Mouse (Mus musculus) forelimb bud, embryonic 11.5 days (tissue): ENCODE results near the gene Col1a1.

Experiments used
- DNase-seq: peaks from one replicate; pipeline ENCODE4 v3.0.0-alpha.2; 2012; ENCODE audit warnings: low read depth, low spot score

Gene Col1a1

DNA sequence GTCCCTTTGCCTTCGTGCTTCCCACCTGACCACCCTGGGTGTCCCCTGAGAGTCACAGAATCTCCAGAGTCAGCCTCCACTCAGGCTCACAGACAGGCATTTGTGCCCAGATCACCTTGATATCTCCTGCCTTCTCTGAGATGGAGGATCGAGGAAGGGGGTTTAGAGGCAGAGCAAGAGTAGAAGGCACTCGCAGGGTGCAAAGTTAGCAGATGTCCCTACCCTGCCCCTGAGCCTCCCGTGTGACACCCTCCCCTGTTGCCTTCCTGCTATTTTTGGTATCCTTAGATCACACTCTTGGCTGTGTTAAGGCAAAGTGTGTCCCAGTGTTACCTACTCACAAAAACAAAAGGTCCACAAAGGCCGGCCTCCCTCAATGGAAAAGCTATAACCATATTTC is 40.2 kb downstream of the Col1a1 start, which contains the start of gene Sgca:
TSS of gene Sgca (minus strand) at position 129 of the 400 bp plus-strand sequence.
- no peak for DNase-seq

DNA sequence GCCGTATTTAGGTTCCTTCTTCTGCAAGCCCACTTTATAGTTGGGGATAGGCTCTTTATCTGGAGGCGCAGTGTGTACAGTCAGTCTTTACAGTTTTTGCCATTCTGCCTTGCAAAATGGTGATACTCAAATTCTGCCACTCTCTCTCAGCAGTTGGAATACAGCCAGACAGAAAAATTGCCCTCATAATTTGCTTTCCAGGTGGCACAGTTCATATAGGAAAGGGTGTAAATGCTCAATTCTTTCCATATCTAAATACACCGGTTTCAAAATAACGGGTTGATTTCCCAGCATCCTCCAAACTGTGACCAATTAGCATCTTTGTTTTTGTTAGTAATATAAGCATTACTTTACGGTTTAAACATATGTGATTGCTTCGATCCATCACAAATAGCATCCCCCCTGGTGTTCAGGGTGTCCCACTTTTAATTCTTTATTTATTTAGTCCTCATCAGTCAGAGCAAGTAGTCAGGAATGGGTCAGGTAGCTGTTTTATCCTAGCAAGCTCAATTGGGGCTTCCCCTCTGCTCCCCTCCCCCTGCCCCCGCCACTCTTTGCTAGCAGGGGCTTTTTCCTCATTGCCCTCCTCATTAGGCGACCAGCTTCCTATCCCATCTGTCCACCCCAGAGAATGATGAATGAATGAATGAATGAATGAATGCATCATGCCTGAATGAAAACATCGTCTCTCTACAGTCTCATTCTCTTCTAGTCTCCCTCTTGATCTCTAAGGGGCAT is 42.3 kb downstream of the Col1a1 start:
- no peak for DNase-seq

DNA sequence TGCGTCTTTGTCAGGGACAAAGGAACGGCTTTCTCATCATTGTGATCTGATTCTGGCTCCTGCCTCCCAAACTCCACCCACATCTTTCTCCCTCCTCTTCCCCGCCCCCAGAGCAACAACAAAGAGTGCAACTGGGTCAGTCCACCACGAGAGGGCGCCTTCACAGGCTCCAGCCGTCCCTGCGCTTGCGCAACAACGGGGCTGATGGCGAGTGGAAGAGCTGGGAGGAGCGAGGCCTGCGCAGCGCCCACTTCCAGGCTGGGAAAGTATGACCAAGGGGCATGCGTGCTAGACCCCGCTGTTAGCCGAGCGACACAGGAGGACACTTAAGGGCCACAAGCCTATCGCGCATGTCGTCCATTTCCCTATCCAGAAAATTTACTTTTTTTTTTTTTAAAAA is 42.9 kb downstream of the Col1a1 start:
- peak; percentile 96 for DNase-seq

DNA sequence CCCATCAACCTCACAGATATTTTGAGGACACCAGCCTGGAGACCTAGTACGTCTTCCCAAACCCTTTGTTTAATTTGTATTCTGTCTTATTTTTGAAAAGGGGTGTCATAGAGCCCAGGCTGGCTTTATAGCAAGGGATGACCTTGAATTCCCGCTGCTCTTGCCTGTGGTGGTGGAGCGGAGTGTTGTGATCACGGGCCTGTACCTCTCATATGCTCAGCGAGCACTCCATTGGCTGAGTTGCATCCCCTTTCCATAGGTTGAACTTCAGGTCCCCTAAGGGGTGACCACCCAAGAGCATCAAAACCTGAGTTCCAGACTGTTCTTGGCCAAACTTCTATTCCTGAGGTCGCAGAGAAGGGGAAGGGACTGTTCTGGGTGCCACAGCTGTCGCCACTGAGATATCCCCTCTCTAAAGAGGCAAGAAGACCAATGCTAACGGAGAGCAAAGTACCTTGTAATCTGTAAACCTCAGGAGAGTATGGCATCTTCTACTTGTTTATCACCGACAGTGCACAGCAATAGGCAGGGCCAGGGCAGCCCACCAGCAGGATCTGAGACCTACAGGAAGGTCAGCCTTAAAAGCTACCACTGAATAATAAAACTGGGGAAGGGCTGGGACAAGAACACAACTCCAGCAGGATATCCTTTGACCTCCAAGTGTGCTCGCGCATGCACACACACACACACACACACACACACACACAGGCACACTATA is 43.6 kb downstream of the Col1a1 start:
- no peak for DNase-seq

DNA sequence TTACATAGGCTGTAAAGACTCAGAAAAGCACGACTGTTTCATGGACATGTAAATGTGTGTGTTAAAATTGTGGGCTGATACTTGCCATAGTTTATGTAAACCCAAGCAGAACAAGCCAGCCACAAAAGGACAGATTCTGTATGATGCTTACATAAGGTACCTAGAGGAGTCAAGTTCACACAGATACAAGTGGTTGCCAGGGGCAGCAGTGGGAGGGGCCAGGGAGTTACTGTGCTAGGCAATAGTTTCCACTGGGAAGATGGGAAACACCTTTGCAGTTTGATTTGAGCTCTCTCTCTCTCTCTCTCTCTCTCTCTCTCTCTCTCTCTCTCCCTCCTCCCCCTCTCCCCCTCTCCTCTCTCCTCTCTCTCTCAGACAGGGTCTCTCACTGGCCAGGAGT is 49.1 kb downstream of the Col1a1 start:
- DNase-seq: no peak

DNA sequence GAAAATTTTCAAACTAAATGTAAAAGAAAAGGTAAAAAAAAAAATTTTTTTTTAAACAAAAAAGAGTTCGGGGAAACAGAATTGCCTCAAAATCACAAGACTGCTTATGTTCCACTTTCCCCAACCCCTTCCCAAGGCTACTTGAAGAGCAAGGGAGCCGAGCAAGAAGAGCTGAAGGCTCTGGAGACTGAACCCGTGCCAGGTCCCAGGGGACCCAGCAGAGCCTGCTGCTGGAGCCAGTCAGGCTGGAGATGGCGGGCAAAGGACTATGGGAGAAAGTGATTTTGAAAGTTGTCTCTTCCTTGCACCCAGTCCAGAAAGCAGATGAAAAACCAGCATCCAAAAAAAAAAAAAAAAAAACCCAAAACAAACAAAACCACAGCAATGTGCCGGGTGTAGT is 49.8 kb downstream of the Col1a1 start:
- no peak for DNase-seq

DNA sequence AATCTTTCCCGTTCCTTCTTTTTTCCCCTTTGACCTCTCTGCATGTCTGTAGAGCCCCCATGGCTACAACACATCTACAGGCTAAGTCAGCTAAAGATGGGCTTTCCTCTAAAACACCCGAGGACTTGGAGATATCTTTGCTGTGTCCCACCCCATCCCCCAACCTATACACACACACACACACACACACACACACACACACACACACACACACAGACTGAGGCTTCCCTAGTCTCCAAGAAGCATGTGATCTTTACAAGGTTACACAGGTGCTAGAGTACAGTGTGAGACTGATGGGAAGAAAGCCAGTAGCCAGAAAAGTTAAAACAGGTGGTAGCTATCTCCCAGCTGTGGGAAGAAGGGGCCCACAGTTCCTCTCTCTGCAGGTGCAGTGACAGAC is 50.4 kb downstream of the Col1a1 start:
- no peak for DNase-seq

DNA sequence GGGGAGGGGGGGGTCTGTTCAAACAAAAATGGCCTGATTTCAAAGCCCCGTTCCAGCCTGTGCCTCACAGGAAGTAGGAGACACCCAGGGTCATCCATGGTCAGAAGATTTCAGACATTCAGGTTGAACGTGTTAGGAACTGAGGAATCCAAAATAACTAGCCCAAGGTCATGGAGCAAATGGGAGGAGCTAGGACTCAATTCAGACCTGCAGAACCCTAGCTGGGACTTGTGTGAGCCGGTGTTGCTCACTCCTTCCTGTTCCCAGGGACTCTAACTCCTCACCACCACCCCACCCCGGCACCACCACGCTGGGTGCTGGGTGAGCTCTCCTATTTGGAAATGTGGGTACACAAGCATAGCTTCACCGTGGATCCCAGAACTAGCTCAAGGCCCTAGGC is 51.3 kb downstream of the Col1a1 start:
- DNase-seq: no peak

DNA sequence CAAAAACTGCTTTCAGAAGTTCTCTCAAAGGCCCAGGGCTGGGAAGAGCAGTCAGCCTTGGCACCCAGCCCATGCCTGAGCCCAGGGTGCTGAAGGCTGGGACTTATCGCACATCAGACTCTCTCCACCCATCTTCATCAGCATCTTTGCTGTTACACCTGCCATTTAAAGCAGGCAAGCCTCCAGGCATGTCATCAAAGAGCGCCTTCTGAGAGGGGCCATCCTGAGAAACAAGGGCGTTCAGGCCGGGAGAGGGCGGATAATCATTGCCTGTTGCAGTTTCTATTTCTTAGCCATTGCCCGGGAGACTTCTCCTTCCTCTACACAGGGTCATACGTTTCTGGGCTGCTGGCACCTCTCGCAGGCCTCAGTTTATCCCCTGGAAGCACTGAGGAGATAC is 51.8 kb downstream of the Col1a1 start:
- no peak for DNase-seq

DNA sequence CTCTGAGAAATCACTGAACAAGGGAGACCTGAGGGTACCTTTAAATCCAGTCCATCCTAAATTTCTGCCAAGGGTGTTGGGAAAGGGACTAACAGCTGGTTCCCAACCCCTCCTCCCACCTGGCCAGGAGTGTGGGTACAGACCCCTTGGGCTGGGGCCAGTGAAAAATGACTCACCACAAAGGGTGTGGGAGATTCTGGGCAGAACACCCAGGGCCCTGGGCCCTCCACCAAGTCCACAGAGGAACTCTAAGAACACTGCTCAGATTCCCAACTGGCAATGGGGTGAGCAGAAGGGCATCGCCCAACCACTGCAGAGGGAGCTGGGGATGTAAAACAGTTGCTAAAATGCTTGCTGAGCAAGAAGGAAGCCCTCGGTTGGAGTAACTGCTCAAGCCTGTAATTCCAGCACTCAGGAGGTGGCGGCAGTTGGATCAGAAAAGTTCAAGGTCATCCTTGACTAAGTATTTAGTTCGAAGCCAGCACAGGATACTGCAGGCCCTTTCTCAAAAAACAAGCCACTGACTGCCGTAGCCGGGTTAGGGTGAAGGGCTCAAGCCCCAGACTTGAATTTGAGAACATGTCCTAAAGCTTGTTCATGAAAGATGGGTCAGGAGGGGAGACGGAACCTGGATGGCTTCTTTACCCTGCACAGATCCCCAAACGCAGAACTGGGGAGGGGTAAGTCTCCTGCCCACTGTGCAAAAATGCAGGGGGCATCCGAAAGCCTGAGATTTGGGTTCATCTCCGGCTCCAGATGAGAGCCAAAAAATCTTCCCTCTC is 52.9 kb downstream of the Col1a1 start:
- DNase-seq: no peak

DNA sequence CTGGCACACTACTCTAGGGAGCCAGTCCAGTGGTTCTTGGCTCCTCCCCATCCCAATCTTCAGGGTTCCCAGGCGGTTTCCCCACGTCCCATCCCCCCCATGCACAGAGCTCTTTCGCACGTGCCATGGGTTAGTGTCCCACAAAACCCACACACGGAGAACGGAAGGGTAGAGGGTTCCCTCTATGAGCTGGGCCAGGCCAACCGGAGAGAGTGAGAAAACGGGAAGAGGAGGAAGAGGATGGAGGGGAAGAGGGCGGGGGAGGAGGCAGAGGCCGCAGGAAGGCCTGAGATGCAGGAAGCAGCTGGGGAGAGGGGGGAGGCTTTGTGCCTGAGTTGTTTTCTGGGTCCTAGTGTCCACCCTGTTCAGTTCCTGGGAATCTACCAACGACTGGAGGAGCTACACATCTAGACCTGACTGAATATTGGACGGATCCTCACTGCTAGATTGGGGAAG is 53.6 kb downstream of the Col1a1 start:
- DNase-seq: peak; percentile 92

DNA sequence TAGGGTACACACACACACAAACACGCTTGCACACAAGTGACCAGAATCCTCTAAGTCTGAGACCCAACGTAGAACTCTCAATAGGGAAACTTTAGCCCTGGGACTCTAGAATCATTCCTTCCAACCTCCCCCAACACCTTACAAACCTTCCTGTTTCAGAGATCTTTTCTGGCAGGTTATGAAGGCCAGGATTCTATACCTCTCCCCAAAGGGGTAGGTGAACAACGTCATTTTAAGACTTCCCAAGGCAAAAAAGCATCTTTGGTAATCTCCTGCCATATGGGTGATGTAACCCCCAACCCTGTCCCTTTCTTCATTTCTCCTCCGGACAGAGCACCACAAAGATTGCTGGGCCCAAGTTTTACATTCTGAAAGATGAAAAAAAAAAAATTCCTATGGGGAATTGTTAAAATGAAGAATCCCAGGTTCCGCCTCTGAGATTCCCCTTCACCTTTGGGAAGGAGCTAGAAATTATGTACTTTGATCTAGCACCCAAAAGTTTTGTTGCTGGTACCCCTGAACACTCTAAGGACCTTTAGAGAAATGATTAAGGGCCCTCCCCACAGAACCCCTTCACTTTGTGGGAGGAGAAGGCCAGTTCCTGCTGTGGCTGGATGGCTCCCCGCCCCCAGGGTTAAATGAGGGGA is 54.2 kb downstream of the Col1a1 start:
- DNase-seq: no peak

DNA sequence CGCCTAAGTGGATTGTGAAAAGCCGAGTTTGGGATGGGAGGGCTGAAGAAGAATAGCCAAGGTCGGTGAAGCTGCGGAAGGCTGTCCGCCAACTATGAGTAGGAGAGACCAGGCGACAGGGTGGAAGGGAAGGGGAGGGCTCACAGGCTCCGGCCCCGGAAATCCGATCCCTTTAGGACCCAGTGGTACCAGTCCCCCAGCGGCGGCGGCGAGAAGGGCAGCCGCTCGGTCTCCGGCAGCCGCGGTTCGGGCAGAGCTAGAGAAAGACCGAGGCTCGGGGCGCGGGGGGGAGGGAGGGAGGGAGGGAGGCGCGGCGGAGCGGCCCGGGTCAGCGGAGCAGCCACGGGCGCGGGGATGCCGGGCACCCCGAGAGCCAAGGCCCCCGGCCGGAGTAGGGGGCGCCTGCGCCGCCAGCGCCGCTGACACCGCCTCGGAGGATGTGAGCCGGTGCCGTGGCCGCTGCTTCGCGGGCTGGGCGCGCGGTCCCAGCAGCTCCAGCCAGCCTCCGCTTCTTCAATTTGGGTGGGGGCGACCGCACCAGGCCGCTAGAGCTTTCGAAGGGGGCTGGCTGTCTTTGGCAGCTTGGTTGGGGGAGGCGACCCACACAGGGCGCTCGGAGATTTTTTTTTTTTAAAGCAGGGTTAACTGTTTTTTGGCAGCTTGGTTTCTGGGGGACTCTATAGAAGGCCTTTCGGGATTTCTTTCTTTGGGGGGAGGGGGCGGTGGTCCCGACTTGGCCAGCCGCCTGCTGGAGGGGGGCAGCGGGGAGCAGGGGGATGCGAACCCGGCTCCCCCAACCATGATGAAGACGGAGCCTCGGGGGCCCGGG is 54.9 kb downstream of the Col1a1 start, which contains the start of gene Ppp1r9b:
TSS of gene Ppp1r9b (plus strand) at position 287 of the 829 bp plus-strand sequence.
- peak; percentile 86 for DNase-seq

DNA sequence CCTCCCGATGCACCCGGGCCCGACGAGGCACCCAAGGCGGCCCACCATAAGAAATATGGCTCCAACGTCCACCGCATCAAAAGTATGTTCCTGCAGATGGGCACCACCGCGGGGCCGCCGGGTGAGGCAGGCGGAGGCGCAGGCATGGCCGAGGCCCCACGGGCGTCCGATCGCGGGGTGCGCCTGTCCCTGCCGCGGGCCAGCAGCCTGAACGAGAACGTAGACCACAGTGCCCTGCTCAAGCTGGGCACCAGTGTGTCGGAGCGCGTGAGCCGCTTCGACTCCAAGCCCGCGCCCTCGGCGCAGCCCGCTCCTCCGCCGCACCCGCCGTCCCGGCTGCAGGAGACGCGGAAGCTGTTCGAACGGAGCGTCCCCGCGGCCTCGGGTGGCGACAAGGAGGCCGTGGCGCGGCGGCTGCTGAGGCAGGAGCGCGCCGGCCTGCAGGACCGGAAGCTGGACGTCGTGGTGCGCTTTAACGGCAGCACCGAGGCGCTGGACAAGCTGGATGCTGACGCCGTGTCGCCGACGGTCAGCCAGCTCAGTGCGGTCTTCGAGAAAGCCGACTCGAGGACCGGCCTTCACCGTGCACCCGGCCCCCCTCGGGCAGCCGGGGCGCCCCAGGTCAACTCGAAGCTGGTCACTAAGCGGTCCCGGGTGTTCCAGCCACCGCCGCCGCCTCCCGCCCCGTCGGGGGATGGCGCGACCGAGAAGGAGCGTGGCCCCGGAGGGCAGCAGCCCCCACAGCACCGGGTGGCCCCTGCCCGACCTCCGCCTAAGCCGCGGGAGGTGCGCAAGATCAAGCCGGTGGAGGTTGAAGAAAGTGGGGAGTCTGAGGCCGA is 55.8 kb downstream of the Col1a1 start:
- no peak for DNase-seq

DNA sequence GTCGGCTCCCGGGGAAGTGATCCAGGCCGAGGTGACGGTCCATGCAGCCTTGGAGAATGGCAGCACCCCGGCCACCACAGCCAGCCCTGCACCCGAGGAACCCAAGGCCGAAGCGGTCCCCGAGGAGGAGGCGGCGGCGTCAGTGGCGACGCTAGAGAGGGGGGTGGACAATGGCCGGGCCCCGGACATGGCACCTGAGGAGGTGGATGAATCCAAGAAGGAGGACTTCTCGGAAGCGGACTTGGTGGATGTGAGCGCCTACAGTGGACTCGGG is 56.4 kb downstream of the Col1a1 start:
- no peak for DNase-seq

DNA sequence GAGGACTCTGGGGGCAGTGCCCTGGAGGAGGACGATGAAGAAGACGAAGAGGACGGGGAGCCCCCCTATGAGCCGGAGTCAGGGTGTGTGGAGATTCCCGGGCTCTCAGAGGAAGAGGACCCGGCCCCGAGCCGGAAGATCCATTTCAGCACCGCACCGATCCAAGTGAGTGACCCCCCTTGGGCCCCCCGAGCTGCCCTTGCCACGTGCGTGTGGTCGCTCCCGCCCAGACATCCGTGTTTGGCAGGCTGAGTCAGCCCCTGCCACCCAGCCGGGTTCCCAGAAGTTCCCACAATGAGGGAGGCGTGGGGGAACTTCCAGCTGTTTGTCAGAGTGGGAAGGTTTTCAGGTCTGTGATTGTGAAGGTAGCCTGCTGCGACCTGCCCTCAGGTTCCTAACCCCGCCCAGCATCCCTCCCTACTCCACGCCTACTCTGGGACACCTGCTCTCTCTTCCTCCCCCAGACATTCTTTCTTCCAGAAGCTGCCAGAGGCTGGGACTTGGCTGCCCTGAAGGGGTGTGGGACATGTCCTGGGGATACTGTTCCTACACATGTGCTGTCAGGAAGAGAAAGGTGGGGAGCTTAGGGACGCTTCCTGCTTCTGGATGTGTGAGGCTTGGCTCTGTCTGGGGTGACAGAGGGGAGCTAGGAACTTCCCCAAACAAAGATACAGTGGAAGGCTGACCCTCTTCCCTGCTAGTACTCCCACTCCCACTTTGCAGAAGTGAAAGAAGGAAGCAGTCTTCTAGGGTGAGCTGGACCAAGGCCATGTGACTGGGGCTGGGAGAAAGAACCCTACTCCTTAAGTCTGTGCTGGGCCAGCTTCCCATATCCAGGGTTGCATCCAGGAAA is 57.0 kb downstream of the Col1a1 start:
- peak; percentile 46 for DNase-seq

DNA sequence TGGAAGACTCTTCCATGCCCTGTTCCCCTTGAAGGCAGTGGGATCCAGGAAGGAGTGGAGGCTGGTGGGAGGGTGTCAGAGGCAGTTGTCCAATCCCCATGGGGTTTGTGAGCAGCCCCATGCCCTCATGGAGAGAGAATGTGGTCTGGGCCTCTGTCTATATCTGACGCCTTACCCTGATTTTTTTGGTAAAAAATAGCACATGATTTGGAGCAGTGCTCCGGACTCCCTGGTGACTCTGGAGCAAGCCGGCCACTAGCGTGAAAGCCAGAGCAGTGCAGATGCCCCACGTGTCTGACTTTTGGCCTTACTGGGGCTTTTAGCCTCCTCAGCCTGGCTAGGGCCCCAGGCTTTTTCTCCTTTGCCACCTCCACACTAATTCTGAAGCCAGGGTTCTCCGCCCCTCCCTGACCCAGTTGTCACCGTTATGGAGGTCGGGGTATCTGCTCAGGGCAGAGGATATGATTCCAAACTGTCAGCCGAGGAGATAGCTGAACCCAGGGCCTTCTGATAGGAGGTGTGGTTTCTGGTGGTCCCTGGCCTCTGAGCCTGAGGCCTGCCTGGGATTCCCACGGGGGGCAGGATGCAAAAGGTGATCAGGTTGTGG is 58.3 kb downstream of the Col1a1 start:
- no peak for DNase-seq

DNA sequence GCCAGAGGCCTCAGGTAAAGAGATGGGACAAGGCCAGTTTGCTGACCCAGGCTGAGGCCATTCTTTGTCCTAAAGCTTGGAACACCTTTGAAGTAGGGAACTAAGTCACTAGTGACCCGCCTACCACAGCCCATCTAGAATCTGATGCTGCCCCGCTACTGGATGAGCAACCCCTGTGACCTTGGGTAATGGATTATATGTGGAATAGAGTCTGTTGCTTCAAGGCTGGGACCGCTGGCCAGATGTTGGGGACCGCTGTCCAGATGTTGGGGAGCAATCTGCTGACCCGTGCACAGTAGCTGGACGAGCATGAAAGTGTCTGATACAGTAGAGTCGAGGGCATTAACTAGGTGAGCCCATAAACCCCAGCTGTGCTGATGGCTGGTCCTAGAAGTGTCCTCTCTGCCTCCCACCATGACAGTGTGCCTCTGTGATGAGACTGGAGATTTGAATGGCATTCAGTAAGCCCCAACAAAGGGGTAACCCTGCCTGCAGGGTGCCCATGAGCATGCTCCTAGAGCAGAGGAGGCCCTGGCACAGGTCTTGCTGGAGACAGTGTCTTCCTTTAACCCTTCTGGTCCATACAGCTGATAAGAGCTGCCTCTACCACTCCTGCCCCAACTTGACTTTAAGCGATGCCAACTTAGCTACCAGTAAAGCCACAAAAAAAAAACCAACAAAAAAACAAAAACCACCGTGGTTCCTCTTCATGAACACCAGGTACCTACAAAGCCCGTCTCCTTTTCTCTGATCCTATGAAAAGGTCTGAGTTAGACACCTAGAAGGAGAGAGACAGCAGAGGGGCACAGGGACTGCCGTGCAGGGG is 59.1 kb downstream of the Col1a1 start:
- DNase-seq: no peak
